Mouse (Mus musculus) hindbrain, postnatal 0 days (tissue): ENCODE measurements around the gene Ecel1. TPM values are rescaled to one million over a fixed set of nuclear protein-coding genes. Genes with fewer than 3 reads are reported as not detected.
A peak's percentile ranks its signal among the peaks of the same experiment; 100 is the strongest.

ENCODE experiments used
- ATAC-seq: fragments of 200-750 bp; cut with Nextera tagmentation; 2 replicates; pipeline ENCODE4 v1.8.0; 2017; ENCODE audit warnings: mild to moderate bottlenecking, moderate TSS enrichment, moderate library complexity
- DNase-seq: peaks from one replicate; pipeline ENCODE4 v3.0.0-alpha.2; 2015; ENCODE audit warnings: low spot score
- H3K27ac ChIP-seq: fragments of 300-500 bp; sonication (generic); 2 replicates; pipeline ENCODE4 v1.5.1; 2014; ENCODE audit warnings: mild to moderate bottlenecking
- H3K27me3 ChIP-seq: fragments of 300-500 bp; sonication (generic); 2 replicates; pipeline ENCODE4 v1.6.1; 2014; ENCODE audit warnings: low read length, mixed read lengths; ENCODE audit not compliant: insufficient read depth
- H3K36me3 ChIP-seq: fragments of 300-500 bp; sonication (generic); 2 replicates; pipeline ENCODE4 v1.6.1; 2014; ENCODE audit warnings: low read length, mixed read lengths; ENCODE audit not compliant: insufficient read depth
- H3K4me1 ChIP-seq: fragments of 300-500 bp; sonication (generic); 2 replicates; pipeline ENCODE4 v1.6.1; 2014; ENCODE audit warnings: antibody characterized with exemption, low read length, mixed read lengths; ENCODE audit not compliant: insufficient read depth
- H3K4me2 ChIP-seq: fragments of 300-500 bp; sonication (generic); 2 replicates; pipeline ENCODE4 v1.6.1; 2014; ENCODE audit warnings: low read depth, mild to moderate bottlenecking, low read length, moderate library complexity, mixed read lengths
- H3K4me3 ChIP-seq: fragments of 300-500 bp; sonication (generic); 2 replicates; pipeline ENCODE4 v1.5.1; 2014; ENCODE audit warnings: low read length
- H3K9ac ChIP-seq: fragments of 300-500 bp; sonication (generic); replicated peaks from 2 replicates; pipeline ENCODE4 v1.6.1; 2014; ENCODE audit warnings: mild to moderate bottlenecking, low read length, moderate library complexity, mixed read lengths
- H3K9me3 ChIP-seq: fragments of 300-500 bp; sonication (generic); 2 replicates; pipeline ENCODE4 v1.6.1; 2016; ENCODE audit warnings: low read length, mixed read lengths
- CTCF ChIP-seq: IDR thresholded peaks from 2 replicates; pipeline ENCODE4 v1.5.1; 2016; ENCODE audit warnings: antibody characterized with exemption, control low read depth, low read depth
- WGBS: fragments of 180-500 bp; shearing (Covaris S2); extraction: QIAGEN DNeasy Blood & Tissue Kit; methylation state at CpG from one replicate; pipeline ENCODE4 v1.1.7; 2014; 5-methylcytosine and 5-hydroxymethylcytosine counted together
- polyA plus RNA-seq: library from polyadenylated mRNA; unstranded; fragments of >200 nt; fragmentation: Nextera tagmentation; extraction: Ambion mirVana; gene quantifications from 2 replicates; pipeline ENCODE4 v1.2.1, GENCODE M21; 2015
- total RNA-seq: library from RNA; depleted of rRNA; stranded (reverse); fragments of >200 nt; gene quantifications from 2 replicates; pipeline ENCODE4 v1.2.3, GENCODE M21; 2014

Gene Ecel1
- total and polyA plus RNA-seq, 2 experiments from 2014 or later: 35.6 to 45.6 TPM

DNA sequence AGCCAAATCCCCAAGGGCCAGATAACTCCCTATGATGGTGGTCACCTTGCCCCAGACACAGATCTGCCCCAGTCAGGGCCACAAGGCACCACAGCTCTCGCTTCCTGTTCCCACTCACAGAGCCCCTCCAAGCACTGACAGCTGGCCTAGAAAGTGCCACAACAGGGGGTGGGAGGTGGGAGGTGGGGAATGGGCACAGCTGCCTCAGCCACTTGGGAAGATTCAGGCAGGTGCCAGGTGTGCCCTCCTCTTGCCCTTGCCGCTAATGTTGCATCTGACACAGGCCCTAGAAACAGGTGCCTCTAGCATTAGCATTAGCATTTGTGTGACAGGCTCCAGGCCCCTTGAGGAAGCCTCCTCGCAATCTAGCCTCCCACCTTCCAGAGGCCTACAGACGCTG, 14.8 kb downstream of the Ecel1 start:
- Histone ChIP-seq H3K27me3 (no peaks in the 10 kb centered on the region), H3K36me3 (no peaks in the 10 kb centered on the region), H3K27ac (no peak overlapping the region), H3K4me2 (no peak overlapping the region), H3K4me3 (no peak overlapping the region), H3K4me1 (no peaks in the 10 kb centered on the region; the same call in 1 of the 2 replicates), H3K9ac (no peak overlapping the region), H3K9me3 (no peaks in the 10 kb centered on the region)
- 67% methylated on average over 4 of the region's 4 CpGs for WGBS
- peak; percentile 25; the same call in 1 of the 2 replicates for ATAC-seq
- no peak for TF ChIP-seq CTCF
- DNase-seq: no peak

DNA sequence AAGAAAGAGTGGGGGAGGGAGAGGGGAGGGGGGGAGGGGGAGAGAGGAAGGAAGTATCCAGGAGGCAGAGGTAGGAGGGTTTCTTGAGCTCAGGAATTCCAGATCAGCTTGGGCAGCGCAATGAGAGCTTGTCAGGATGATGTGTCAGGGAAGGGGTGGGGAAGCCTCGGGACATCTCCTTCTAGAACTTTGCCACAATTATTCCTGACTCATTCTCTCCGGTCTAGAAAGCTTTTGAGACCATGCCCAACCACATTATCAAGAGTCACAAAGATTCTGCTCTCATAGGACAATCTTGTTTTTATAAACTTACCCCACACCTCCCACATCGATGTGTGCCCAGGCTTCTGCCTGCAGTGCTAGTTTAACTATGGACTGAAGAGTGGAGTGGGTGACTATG, 24.5 kb downstream of the Ecel1 start:
- WGBS: 90% methylated on average over 4 of the region's 4 CpGs
- Histone ChIP-seq H3K27me3 (peaks cover 14% of the 10 kb centered on the region; the same call in 1 of the 2 replicates), H3K9ac (no peak overlapping the region), H3K36me3 (no peaks in the 10 kb centered on the region), H3K9me3 (no peaks in the 10 kb centered on the region), H3K4me1 (no peaks in the 10 kb centered on the region), H3K4me3 (no peak overlapping the region), H3K4me2 (no peak overlapping the region), H3K27ac (no peak overlapping the region)
- no peak for DNase-seq
- ATAC-seq: no peak
- no peak for TF ChIP-seq CTCF

DNA sequence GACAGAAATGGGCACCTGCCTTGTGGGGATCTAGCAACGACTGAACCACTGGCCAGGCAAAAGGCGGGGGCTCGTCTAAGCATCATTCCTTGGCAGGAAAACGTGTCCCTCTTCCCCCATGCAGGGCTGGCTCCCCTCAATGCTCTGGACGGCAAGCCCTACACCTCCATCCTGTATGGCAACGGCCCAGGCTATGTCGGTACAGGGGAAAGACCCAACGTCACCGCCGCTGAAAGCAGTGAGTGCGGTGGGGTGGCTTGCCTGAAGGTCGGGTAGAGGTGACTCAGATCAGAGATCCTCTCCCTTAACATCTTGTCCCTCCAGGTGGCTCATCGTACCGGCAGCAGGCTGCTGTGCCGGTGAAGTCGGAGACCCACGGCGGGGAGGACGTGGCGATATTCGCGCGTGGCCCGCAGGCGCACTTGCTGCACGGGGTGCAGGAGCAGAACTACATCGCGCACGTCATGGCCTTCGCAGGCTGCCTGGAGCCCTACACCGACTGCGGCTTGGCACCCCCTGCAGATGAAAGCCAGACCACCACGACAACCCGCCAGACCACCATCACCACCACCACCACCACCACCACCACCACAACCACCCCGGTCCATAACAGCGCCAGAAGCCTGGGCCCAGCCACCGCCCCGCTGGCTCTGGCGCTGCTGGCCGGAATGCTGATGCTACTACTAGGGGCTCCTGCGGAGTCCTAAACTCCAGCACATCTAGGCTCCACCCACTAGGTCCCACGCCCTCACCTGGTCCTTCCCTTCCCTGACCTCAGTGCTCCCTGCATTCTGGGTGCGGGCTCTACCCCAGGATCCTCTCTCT, 28.9 kb downstream of the Ecel1 start:
- 10% methylated on average over 43 of the region's 43 CpGs for WGBS
- H3K27ac ChIP-seq: no peak overlapping the region
- ATAC-seq: peak; percentile 78
- no peaks in the 10 kb centered on the region for H3K4me1 ChIP-seq
- no peak for TF ChIP-seq CTCF
- H3K9ac ChIP-seq: peak overlapping the region; percentile 30; the same call in 1 of the 2 replicates
- H3K36me3 ChIP-seq: no peaks in the 10 kb centered on the region
- H3K9me3 ChIP-seq: no peaks in the 10 kb centered on the region
- peak overlapping the region; percentile 43 for H3K4me2 ChIP-seq
- H3K4me3 ChIP-seq: peak overlapping the region; percentile 19; the same call in 1 of the 2 replicates
- H3K27me3 ChIP-seq: peaks cover 18% of the 10 kb centered on the region; the same call in 1 of the 2 replicates
- DNase-seq: peak; percentile 7

- H3K4me2 ChIP-seq: no peak within 1 kb of the TSS
- H3K9me3 ChIP-seq: no peaks in the 10 kb centered on the region
- no peak within 1 kb of the TSS for H3K4me3 ChIP-seq
- no peak for TF ChIP-seq CTCF
- H3K27me3 ChIP-seq: peaks cover 18% of the 10 kb centered on the region; the same call in 1 of the 2 replicates
- H3K27ac ChIP-seq: no peak within 1 kb of the TSS
- no peak within 1 kb of the TSS for H3K9ac ChIP-seq
- no peak for DNase-seq
- WGBS: 87% methylated on average over 6 of the region's 6 CpGs
- no peaks in the 10 kb centered on the region for H3K36me3 ChIP-seq
- H3K4me1 ChIP-seq: no peaks in the 10 kb centered on the region
- ATAC-seq: no peak
These were observed 31.6 kb downstream of the Ecel1 start, which contains the start of gene Akp3 for GRCm38 (mm10) chr1:87124673-87125072. Akp3 (plus strand) TSS chr1:87124973.

- TF ChIP-seq CTCF: no peak
- H3K9me3 ChIP-seq: no peaks in the 10 kb centered on the region
- no peaks in the 10 kb centered on the region for H3K27me3 ChIP-seq
- H3K4me1 ChIP-seq: no peaks in the 10 kb centered on the region
- no peak overlapping the region for H3K9ac ChIP-seq
- DNase-seq (no peak), ATAC-seq (no peak)
- WGBS: 93% methylated on average over 1 of the region's 1 CpGs
- no peak overlapping the region for H3K4me3 ChIP-seq
- H3K36me3 ChIP-seq: no peaks in the 10 kb centered on the region
- H3K4me2 ChIP-seq: no peak overlapping the region
- H3K27ac ChIP-seq: no peak overlapping the region
These were observed 41.5 kb downstream of the Ecel1 start for GRCm38 (mm10) chr1:87114784-87115183.

- WGBS: 41% methylated on average over 9 of the region's 9 CpGs
- DNase-seq (peak; percentile 18), ATAC-seq (no peak)
- no peaks in the 10 kb centered on the region for H3K9me3 ChIP-seq
- no peaks in the 10 kb centered on the region for H3K36me3 ChIP-seq
- no peaks in the 10 kb centered on the region for H3K4me1 ChIP-seq
- no peak overlapping the region for H3K9ac ChIP-seq
- no peak overlapping the region for H3K27ac ChIP-seq
- H3K27me3 ChIP-seq: no peaks in the 10 kb centered on the region
- H3K4me2 ChIP-seq: no peak overlapping the region
- H3K4me3 ChIP-seq: no peak overlapping the region
- peak; percentile 48 for TF ChIP-seq CTCF
These were observed 44.5 kb downstream of the Ecel1 start for GRCm38 (mm10) chr1:87111719-87112354.
